Mouse (Mus musculus) hindbrain, embryonic 13.5 days (tissue): ENCODE results near the gene Tpi1. TPM values are rescaled to one million over a fixed set of nuclear protein-coding genes. Genes with fewer than 3 reads are reported as not detected.

Experiments used
- ATAC-seq: fragments of 200-750 bp; cut with Nextera tagmentation; 2 replicates; pipeline ENCODE4 v1.8.0; 2017; ENCODE audit warnings: moderate TSS enrichment; ENCODE audit not compliant: low FRiP score
- H3K27ac ChIP-seq: fragments of 300-500 bp; sonication (generic); 2 replicates; pipeline ENCODE4 v1.5.1; 2015; ENCODE audit warnings: inconsistent platforms, mild to moderate bottlenecking, moderate library complexity
- H3K27me3 ChIP-seq: fragments of 300-500 bp; sonication (generic); 2 replicates; pipeline ENCODE4 v1.6.1; 2015; ENCODE audit warnings: mild to moderate bottlenecking, inconsistent platforms
- H3K36me3 ChIP-seq: fragments of 300-500 bp; sonication (generic); 2 replicates; pipeline ENCODE4 v1.6.1; 2015; ENCODE audit warnings: mild to moderate bottlenecking, inconsistent platforms
- H3K4me1 ChIP-seq: fragments of 300-500 bp; sonication (generic); replicated peaks from 2 replicates; pipeline ENCODE4 v1.6.1; 2015; ENCODE audit warnings: inconsistent platforms
- H3K4me2 ChIP-seq: fragments of 300-500 bp; sonication (generic); 2 replicates; pipeline ENCODE4 v1.6.1; 2015; ENCODE audit warnings: inconsistent platforms, mild to moderate bottlenecking, moderate library complexity
- H3K4me3 ChIP-seq: fragments of 300-500 bp; sonication (generic); 2 replicates; pipeline ENCODE4 v1.5.1; 2015; ENCODE audit warnings: mild to moderate bottlenecking, inconsistent platforms
- H3K9ac ChIP-seq: fragments of 300-500 bp; sonication (generic); 2 replicates; pipeline ENCODE4 v1.6.1; 2015; ENCODE audit warnings: mild to moderate bottlenecking, inconsistent platforms
- H3K9me3 ChIP-seq: fragments of 300-500 bp; sonication (generic); 2 replicates; pipeline ENCODE4 v1.6.1; 2016; ENCODE audit warnings: inconsistent platforms
- WGBS: fragments of 180-500 bp; shearing (Covaris S2); methylation state at CpG from one replicate; pipeline ENCODE4 v1.1.7; 2015; 5-methylcytosine and 5-hydroxymethylcytosine counted together
- polyA plus RNA-seq: library from polyadenylated mRNA; unstranded; fragments of >200 nt; fragmentation: Nextera tagmentation; extraction: Ambion mirVana; gene quantifications from 2 replicates; pipeline ENCODE4 v1.2.1, GENCODE M21; 2015

Gene Tpi1
- polyA plus RNA-seq, 1 experiment from 2014 or later = 374 TPM

DNA sequence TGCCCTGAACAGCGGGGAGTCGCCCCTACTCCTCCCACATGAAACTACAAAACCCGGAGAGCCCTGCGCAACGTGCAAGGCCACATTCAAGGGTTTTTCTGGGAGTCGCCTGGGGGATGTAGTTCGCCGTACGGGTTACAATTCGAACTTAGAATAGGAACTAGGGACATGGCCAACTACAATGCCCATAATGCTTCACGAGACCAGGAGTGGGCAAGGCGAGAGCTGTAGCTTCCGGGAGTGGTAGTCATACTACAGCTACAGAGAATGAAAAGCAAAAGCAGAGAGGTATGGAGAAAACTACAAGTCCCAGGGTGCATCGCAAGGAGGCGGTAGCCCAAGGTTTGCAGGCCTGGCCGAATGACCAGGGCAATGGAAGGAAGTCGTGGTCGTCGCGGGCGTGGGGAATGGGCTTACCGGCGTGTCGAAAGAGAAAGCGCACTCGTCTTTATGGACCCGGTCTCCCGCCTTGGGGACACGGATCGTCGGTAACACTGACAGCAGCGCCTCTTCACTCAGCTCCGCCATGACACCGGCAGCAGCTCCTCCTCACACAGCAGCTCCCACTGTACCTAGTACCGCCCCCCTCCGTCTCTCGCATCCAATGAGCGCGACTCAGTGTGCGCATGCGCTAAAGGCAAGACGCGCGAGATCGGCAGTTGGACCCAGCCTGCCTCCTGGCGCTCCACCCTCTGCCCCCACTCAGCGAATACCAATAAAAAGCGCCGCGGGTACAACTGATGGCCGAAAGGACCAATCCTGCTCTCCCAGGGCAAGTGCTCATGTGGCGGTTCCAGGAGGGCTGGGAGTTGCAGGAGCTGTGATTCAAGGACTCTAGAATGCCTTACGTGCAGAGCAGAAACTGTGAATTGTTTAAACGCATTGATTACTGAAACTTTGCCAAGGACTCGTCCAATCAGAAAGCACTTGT, 15.0 kb upstream of the Tpi1 start, which contains the start of the genes Usp5 and Cdca3:
TSS of gene Usp5 (minus strand) at position 617 of the 931 bp plus-strand sequence.
TSS of gene Cdca3 (plus strand) at position 680 of the 931 bp plus-strand sequence.
- peak within 1 kb of the TSS; percentile 65 for H3K4me3 ChIP-seq
- H3K9me3 ChIP-seq = no peaks in the 10 kb centered on the region
- WGBS = under 1% methylated on average over 55 of the region's 55 CpGs
- peaks cover 30% of the 10 kb centered on the region for H3K36me3 ChIP-seq
- no peaks in the 10 kb centered on the region for H3K27me3 ChIP-seq
- peak within 1 kb of the TSS; percentile 89 for H3K27ac ChIP-seq
- peak; percentile 96 for ATAC-seq
- H3K9ac ChIP-seq = peak within 1 kb of the TSS; percentile 80
- H3K4me2 ChIP-seq = peak within 1 kb of the TSS; percentile 95
- peaks cover 28% of the 10 kb centered on the region for H3K4me1 ChIP-seq

DNA sequence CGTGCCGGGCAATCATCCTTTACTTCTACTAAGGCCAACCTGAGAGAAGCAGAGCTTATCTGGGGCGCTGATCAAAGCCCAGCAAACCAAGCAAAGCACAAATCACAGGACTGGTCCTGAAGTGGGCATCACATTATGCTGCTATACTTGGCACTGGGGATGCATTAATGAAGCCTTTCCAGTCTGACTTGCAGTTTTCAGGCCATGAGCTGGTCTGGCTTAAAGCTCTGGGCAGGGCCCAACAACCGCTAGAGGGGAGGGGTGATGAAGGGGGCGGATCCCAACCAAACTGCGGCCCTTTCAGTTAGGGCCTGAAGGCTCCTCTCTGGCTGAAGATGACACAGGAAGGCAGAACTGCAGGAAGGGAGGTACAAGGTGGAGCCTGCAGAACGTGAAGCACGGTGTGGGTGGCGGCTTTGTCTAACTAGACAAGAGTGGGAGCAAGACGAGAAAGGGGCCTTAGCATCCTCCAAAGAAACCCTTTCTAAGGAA, 14.1 kb upstream of the Tpi1 start:
- no peaks in the 10 kb centered on the region for H3K27me3 ChIP-seq
- WGBS = 25% methylated on average over 10 of the region's 10 CpGs
- H3K27ac ChIP-seq = peak overlapping the region; percentile 89
- peaks cover 28% of the 10 kb centered on the region for H3K4me1 ChIP-seq
- peaks cover 40% of the 10 kb centered on the region for H3K36me3 ChIP-seq
- H3K9me3 ChIP-seq = no peaks in the 10 kb centered on the region
- ATAC-seq = no peak
- H3K9ac ChIP-seq = peak overlapping the region; percentile 80
- H3K4me2 ChIP-seq = peak overlapping the region; percentile 95
- peak overlapping the region; percentile 65 for H3K4me3 ChIP-seq

DNA sequence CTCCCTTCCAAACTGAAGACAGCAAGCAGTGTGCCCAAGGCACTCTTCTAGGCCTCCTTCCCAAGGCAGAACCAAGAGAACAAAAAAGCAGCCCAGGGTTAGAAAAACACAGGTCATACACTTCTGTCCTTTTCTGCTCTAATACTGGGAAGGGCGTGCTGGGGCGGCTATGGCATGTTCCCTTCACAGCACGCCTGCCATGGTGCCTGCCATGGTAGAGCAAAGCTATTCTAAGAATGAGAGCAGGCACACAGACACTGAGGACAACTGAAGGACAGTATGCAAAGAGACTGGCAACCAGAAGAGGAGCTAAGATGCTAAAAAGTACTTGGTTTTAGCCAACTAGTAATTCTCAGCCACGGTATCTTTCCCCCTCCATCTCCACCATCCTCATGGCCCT, 8.0 kb upstream of the Tpi1 start:
- Histone ChIP-seq H3K27me3 (no peaks in the 10 kb centered on the region), H3K9me3 (no peaks in the 10 kb centered on the region), H3K4me3 (no peak overlapping the region), H3K4me2 (no peak overlapping the region), H3K9ac (no peak overlapping the region), H3K36me3 (peaks cover 93% of the 10 kb centered on the region), H3K27ac (no peak overlapping the region), H3K4me1 (no peaks in the 10 kb centered on the region; the same call in 1 of the 2 replicates)
- WGBS = 98% methylated on average over 4 of the region's 4 CpGs
- no peak for ATAC-seq

DNA sequence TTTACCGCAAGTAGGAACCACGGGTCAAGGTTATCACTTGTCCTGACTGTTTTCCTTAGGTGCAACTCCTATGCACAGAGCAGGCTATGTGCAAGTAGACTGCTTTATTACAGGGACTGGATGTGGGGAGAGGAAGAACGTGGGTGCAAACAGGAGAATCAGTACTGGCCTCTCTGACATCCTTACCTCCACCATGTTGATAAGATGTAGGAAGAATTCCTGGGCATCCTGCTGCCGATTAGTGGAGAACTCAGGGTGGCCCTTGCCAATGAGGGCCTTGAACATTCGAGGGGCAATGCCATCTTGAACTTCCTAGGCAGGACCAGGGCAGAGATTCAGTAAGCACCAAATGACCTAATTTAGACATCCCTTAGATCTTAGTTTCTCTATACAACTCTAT, 6.8 kb upstream of the Tpi1 start:
- Histone ChIP-seq H3K4me1 (no peaks in the 10 kb centered on the region), H3K9me3 (no peaks in the 10 kb centered on the region), H3K27ac (no peak overlapping the region), H3K9ac (no peak overlapping the region), H3K27me3 (no peaks in the 10 kb centered on the region), H3K4me2 (no peak overlapping the region), H3K4me3 (no peak overlapping the region), H3K36me3 (peaks cover 99% of the 10 kb centered on the region)
- no peak for ATAC-seq
- 97% methylated on average over 5 of the region's 5 CpGs for WGBS

DNA sequence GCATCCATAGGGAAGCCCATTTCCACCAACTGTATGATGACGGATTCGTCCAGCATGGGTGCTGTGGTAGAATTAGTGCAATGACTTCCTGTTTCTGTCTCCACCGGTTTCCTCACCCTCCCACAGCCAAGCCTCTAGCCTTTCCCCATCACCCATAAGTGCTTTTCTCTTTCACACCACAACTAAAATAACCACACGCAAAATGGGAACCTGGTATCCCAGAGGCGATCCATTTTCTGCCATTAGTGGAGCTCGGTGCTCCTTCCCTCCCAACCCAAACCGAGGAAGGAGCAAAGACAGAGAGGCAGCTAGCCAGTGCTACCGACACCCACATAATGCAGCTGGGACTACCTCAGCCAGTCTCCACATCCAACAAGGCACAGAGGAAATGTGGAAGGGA, 3.9 kb upstream of the Tpi1 start:
- H3K36me3 ChIP-seq = peaks cover 81% of the 10 kb centered on the region
- no peak overlapping the region for H3K4me2 ChIP-seq
- H3K27ac ChIP-seq = no peak overlapping the region
- H3K9me3 ChIP-seq = no peaks in the 10 kb centered on the region
- no peak overlapping the region for H3K9ac ChIP-seq
- peaks cover 19% of the 10 kb centered on the region for H3K4me1 ChIP-seq
- H3K27me3 ChIP-seq = no peaks in the 10 kb centered on the region
- 94% methylated on average over 8 of the region's 8 CpGs for whole genome bisulfite sequencing
- no peak for ATAC-seq
- H3K4me3 ChIP-seq = no peak overlapping the region

DNA sequence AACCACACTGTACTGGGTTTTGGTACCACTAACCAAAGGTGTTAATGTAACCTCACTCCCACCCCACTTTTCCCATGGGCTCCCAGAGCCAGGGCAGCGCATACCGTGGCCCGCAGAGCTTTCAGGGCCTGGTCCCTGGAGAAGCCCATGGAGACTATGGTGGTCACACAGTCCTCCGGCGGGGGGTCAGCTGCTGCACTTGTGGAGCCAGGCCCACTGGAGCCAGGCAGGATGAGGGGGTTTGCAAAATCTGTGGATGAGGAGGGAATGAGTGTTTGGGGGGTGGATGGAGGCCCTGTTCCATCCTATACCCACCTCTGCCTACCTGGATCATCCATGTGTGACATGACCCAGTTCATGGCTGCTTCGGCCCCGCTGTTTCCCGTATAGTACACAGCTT, 3.5 kb upstream of the Tpi1 start:
- Histone ChIP-seq H3K36me3 (peaks cover 77% of the 10 kb centered on the region), H3K4me2 (no peak overlapping the region), H3K27me3 (no peaks in the 10 kb centered on the region), H3K9me3 (no peaks in the 10 kb centered on the region), H3K4me1 (peaks cover 23% of the 10 kb centered on the region), H3K9ac (no peak overlapping the region), H3K27ac (no peak overlapping the region), H3K4me3 (no peak overlapping the region)
- 97% methylated on average over 8 of the region's 8 CpGs for WGBS
- ATAC-seq = no peak

DNA sequence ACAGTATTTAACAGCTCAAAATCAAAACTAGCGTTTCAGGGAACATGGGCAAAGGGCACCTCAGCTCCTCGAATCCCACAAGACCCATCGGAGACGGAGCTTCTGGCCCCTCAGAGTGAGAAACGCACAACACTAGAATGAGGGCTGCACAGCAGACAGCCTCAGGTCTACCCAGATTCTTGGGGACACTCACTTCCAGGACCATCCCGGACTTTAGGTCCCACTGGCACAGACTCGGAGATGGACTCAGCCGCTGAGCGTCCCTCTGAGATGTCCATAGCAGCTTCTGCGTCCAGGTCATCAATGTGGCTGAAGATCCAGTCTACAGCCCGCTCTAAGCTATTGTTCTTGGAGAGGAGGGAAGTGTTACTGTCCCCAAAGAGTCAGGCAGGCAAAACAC, 3.0 kb upstream of the Tpi1 start:
- Histone ChIP-seq H3K4me2 (no peak overlapping the region), H3K4me1 (peaks cover 28% of the 10 kb centered on the region), H3K4me3 (no peak overlapping the region), H3K27ac (no peak overlapping the region), H3K9ac (no peak overlapping the region), H3K27me3 (no peaks in the 10 kb centered on the region), H3K36me3 (peaks cover 74% of the 10 kb centered on the region), H3K9me3 (no peaks in the 10 kb centered on the region)
- ATAC-seq = no peak
- WGBS = 98% methylated on average over 11 of the region's 11 CpGs

DNA sequence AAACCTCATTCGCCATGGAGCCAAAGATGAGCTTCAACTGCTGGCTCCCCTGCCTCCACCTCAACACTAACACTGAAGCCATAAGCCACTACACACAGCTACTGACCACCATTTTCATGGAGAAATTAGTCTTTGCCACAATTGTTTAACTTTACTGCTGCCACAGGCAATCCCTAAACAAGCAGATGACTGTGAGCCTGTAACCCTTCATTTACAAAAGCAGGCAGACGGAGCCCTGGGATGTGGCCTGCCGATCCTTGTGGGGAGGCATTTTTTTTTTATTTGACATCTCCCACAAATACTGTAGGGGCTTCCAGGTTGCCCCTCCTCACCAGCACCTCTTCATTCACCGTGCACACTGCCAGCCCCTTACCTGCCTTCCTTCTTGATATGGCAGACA, 2.5 kb upstream of the Tpi1 start:
- H3K4me2 ChIP-seq = no peak overlapping the region
- 93% methylated on average over 4 of the region's 4 CpGs for WGBS
- no peak overlapping the region for H3K27ac ChIP-seq
- no peaks in the 10 kb centered on the region for H3K9me3 ChIP-seq
- peaks cover 33% of the 10 kb centered on the region for H3K4me1 ChIP-seq
- no peak overlapping the region for H3K9ac ChIP-seq
- no peak for ATAC-seq
- peaks cover 74% of the 10 kb centered on the region for H3K36me3 ChIP-seq
- H3K27me3 ChIP-seq = no peaks in the 10 kb centered on the region
- no peak overlapping the region for H3K4me3 ChIP-seq

DNA sequence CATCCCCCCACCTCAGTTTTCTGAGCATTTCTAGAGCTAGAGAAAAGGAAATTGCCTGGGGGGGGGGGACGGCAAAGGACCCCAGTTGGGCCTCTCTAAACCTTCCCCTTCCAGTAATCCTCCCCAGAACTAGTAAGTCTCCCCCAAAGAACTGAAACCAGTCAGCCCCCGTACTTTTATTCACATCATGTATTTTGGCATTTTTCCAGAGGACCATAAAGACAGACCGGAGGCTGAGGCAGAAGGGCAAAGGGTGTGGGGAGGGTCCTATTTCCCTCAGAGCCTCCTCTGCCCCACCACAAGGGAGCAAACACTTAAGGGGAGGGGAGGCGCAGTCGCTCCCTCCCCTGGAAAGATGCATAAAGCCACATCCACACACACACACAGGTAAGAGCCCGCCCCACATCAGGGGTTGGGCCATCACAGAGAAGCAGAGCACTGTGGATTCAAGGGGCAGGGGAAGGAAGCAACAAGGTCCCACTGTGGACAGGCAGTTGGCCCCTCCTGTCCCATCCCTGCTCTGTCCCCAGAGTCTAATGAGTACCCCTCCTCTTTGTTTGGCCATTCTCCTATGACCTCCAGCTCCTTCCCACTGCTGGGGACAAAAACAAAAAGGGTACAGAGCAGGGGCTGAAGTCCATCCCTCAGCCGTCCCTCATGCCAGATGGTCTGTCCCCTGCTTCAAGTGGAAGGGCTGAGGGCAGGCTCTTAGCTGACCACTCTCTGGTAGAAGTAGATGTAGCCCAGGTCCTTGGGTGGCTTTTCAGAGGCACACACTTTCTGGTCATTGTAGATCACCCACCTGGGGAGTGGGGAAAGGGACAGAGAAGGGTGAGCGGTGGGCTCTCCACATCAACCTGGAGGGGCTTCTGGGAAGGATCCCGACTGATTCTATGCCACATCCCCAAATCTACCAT, 1.0 kb upstream of the Tpi1 start:
- H3K9me3 ChIP-seq = no peaks in the 10 kb centered on the region
- H3K36me3 ChIP-seq = peaks cover 66% of the 10 kb centered on the region
- peaks cover 36% of the 10 kb centered on the region for H3K4me1 ChIP-seq
- no peak overlapping the region for H3K4me2 ChIP-seq
- H3K27ac ChIP-seq = no peak overlapping the region
- no peaks in the 10 kb centered on the region for H3K27me3 ChIP-seq
- no peak for ATAC-seq
- H3K4me3 ChIP-seq = no peak overlapping the region
- peak overlapping the region; percentile 13; the same call in 1 of the 2 replicates for H3K9ac ChIP-seq
- 67% methylated on average over 9 of the region's 9 CpGs for WGBS

DNA sequence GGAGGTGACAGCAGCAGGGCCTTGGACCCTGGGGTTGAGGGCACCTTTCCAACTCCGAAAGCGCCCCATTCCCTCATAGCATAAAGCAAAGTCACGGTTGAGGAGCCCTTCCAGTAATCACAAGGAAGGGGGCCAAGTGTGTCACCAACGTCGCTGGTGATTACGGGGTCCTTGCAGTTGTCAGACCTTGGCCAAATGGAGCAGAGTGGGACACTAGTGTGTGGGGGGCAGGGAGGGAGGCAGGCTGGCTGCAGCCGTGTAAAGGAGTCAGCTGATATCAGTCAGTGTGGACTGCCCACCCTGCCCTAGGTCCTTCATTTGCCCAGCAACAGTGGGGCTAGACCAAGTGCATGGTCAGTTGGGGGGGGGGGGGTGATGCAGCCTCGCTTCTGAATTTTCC, 352 bp upstream of the Tpi1 start:
- Histone ChIP-seq H3K9me3 (no peaks in the 10 kb centered on the region), H3K4me3 (peak overlapping the region; percentile 59), H3K4me2 (peak overlapping the region; percentile 81), H3K4me1 (peaks cover 43% of the 10 kb centered on the region), H3K9ac (no peak overlapping the region), H3K27ac (peak overlapping the region; percentile 88), H3K27me3 (no peaks in the 10 kb centered on the region), H3K36me3 (peaks cover 61% of the 10 kb centered on the region)
- WGBS = 40% methylated on average over 8 of the region's 8 CpGs
- ATAC-seq = peak; percentile 47

DNA sequence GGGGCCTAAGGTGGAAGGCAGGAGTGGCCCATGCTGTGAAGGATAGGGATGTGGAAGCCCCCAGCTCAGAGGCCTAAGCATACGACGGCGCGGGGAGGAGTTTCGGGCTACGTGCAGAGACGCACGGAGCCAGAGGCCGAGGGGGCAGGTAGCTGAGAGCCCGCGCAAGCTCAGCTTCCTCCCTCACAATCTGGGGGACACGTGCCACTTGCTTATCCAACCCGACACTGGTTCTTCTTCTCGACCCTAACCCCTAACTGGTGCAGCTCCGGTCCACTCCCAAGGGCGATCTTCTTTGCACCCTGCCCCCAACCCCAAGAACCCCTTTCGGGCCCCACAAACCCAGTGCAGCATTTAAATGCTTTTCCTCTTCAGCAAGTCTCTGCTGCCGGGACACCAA, 600 bp downstream of the Tpi1 start:
- ATAC-seq = peak; percentile 74
- no peaks in the 10 kb centered on the region for H3K9me3 ChIP-seq
- no peaks in the 10 kb centered on the region for H3K27me3 ChIP-seq
- H3K9ac ChIP-seq = peak overlapping the region; percentile 86
- H3K4me2 ChIP-seq = peak overlapping the region; percentile 81
- H3K36me3 ChIP-seq = peaks cover 51% of the 10 kb centered on the region
- H3K4me1 ChIP-seq = peaks cover 52% of the 10 kb centered on the region
- peak overlapping the region; percentile 88 for H3K27ac ChIP-seq
- under 1% methylated on average over 18 of the region's 18 CpGs for WGBS
- peak overlapping the region; percentile 59 for H3K4me3 ChIP-seq

DNA sequence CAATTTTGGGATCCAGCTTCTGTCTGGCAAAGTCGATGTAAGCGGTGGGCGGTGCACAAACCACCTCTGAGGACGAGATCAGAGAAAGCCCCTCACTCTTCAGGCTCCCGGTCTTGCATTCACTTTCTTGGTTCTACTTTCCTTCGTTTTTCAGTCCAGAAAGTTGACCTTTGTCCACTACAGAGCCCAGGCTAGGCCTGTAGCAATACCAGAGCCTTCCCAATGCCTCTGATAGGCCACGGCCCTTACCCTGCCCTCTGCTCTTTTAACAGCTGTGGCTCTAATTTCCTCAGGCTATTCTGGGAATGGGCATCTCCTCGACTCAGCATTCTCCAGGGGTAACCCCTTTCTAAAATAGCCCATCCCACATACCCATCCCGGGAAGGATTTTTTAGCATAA, 1.2 kb downstream of the Tpi1 start:
- Histone ChIP-seq H3K27ac (peak overlapping the region; percentile 88; the same call in 1 of the 2 replicates), H3K4me3 (peak overlapping the region; percentile 59), H3K9ac (peak overlapping the region; percentile 86), H3K4me1 (peaks cover 58% of the 10 kb centered on the region), H3K36me3 (peaks cover 45% of the 10 kb centered on the region), H3K9me3 (no peaks in the 10 kb centered on the region), H3K27me3 (no peaks in the 10 kb centered on the region), H3K4me2 (peak overlapping the region; percentile 81)
- ATAC-seq = no peak
- WGBS = 19% methylated on average over 9 of the region's 9 CpGs
